Mouse (Mus musculus): ENCODE results near the gene Abhd12b. TPM values are rescaled to one million over a fixed set of nuclear protein-coding genes. Genes with fewer than 3 reads are reported as not detected.

Gene Abhd12b
- polyA plus RNA-seq, 1 experiment from 2014 or later, result not detected

GRCm38 (mm10) chr12:70226655-70227054 lies 72.7 kb downstream of the Abhd12b start:
- no peaks in the 10 kb centered on the region; the same call in 1 of the 2 replicates for H3K36me3 ChIP-seq
- peaks cover 46% of the 10 kb centered on the region for H3K4me1 ChIP-seq
- no peaks in the 10 kb centered on the region; the same call in 1 of the 2 replicates for H3K27me3 ChIP-seq (ENCODE audit: insufficient read depth, poor library complexity, severe bottlenecking)
- peak overlapping the region; percentile 88 for H3K27ac ChIP-seq
- WGBS, result 31% methylated on average over 5 of the region's 5 CpGs
- DNase-seq (ENCODE audit: low spot score), result no peak
- H3K4me3 ChIP-seq, result peak overlapping the region; percentile 63
- no peaks in the 10 kb centered on the region for H3K9me3 ChIP-seq

GRCm38 (mm10) chr12:70227121-70227932 lies 73.4 kb downstream of the Abhd12b start:
- peak overlapping the region; percentile 88 for H3K27ac ChIP-seq
- H3K4me3 ChIP-seq, result peak overlapping the region; percentile 63
- no peaks in the 10 kb centered on the region for H3K9me3 ChIP-seq
- under 1% methylated on average over 52 of the region's 52 CpGs for WGBS
- DNase-seq (ENCODE audit: low spot score), result peak; percentile 95
- H3K27me3 ChIP-seq (ENCODE audit: insufficient read depth, poor library complexity, severe bottlenecking), result no peaks in the 10 kb centered on the region; the same call in 1 of the 2 replicates
- H3K36me3 ChIP-seq, result no peaks in the 10 kb centered on the region
- H3K4me1 ChIP-seq, result peaks cover 53% of the 10 kb centered on the region

- no peaks in the 10 kb centered on the region for H3K36me3 ChIP-seq
- WGBS, result 60% methylated on average over 11 of the region's 11 CpGs
- no peaks in the 10 kb centered on the region for H3K9me3 ChIP-seq
- H3K27ac ChIP-seq, result peak overlapping the region; percentile 88
- no peaks in the 10 kb centered on the region; the same call in 1 of the 2 replicates for H3K27me3 ChIP-seq (ENCODE audit: insufficient read depth, poor library complexity, severe bottlenecking)
- H3K4me3 ChIP-seq, result peak overlapping the region; percentile 63
- peaks cover 49% of the 10 kb centered on the region for H3K4me1 ChIP-seq
- no peak for DNase-seq (ENCODE audit: low spot score)
Observed at GRCm38 (mm10) chr12:70228155-70228554, 74.2 kb downstream of the Abhd12b start.

GRCm38 (mm10) chr12:70231294-70231693 lies 77.4 kb downstream of the Abhd12b start, which contains the start of gene Pygl:
Gene Pygl, minus strand, starts transcription at chr12:70231488.
- 69% methylated on average over 2 of the region's 2 CpGs for WGBS
- no peaks in the 10 kb centered on the region for H3K9me3 ChIP-seq
- H3K4me3 ChIP-seq, result no peak within 1 kb of the TSS
- H3K27me3 ChIP-seq (ENCODE audit: insufficient read depth, poor library complexity, severe bottlenecking), result no peaks in the 10 kb centered on the region; the same call in 1 of the 2 replicates
- no peak for DNase-seq (ENCODE audit: low spot score)
- H3K27ac ChIP-seq, result peak within 1 kb of the TSS; percentile 69; the same call in 1 of the 2 replicates
- H3K4me1 ChIP-seq, result peaks cover 39% of the 10 kb centered on the region
- no peaks in the 10 kb centered on the region for H3K36me3 ChIP-seq

GRCm38 (mm10) chr12:70232020-70232544 lies 78.1 kb downstream of the Abhd12b start:
- no peak for DNase-seq (ENCODE audit: low spot score)
- Histone ChIP-seq H3K27ac (0 out of 2 replicates have a peak overlapping the region, but pooled peaks have one; percentile 0), H3K4me1 (peaks cover 31% of the 10 kb centered on the region), H3K4me3 (no peak overlapping the region), H3K9me3 (no peaks in the 10 kb centered on the region), H3K36me3 (no peaks in the 10 kb centered on the region), H3K27me3 (ENCODE audit: insufficient read depth, poor library complexity, severe bottlenecking) (no peaks in the 10 kb centered on the region)
- WGBS, result 63% methylated on average over 5 of the region's 5 CpGs

Other genes starting within 250 kb of the Abhd12b start
- 3.9 and 6.8 TPM in 2 replicates for gene Sav1, start 167.1 kb upstream of the Abhd12b start, polyA plus RNA-seq (2016; fragmentation: Nextera tagmentation; extraction: Ambion mirVana)
- 5.9 and 9.1 TPM in 2 replicates for gene Nin, start 40.4 kb upstream of the Abhd12b start, polyA plus RNA-seq (2016; fragmentation: Nextera tagmentation; extraction: Ambion mirVana)
- 30.3 and 42.6 TPM in 2 replicates for gene Pygl, start 77.3 kb downstream of the Abhd12b start, polyA plus RNA-seq (2016; fragmentation: Nextera tagmentation; extraction: Ambion mirVana)
- gene Trim9, start 193.5 kb downstream of the Abhd12b start, polyA plus RNA-seq (2016; fragmentation: Nextera tagmentation; extraction: Ambion mirVana), result 0.33 and 0.55 TPM in 2 replicates

Measured in heart, embryonic 10.5 days (tissue).